ENCODE assay signal across 11 mouse cellular contexts in the genomic region with DNA sequence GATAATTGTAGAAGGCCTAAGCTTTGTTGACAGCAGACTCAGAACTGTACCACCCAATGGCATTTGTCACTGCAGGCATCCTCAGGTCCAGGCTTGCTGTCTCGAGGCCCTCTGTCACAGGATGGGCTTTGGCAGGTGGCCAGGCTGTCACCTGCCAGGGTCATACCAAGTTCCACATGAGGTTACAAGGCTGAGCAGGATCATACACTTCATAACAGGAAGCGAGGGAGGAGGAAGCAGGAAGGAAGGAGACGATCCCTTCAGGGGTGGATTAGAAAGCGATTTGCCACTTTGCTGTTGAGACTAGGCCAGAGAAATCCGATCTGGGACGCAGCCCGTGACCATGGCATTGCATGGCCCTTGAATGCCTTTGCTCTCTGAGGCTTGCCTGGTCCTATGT. TPM values are rescaled to one million over a fixed set of nuclear protein-coding genes. Genes with fewer than 3 reads are reported as not detected.
DNase-seq lines count a peak whose midpoint lies in the region; ATAC-seq and TF ChIP-seq lines count a peak whose summit lies in the region.
"Had no signal": no experiment of that assay in that cellular context is flagged by ENCODE, and none has a peak within 500 bp of the region (broad histone marks: within the 10 kb centered on the region; RNA-seq: fewer than 3 reads in every experiment).

No protein-coding gene starts in this region.

- H3K27ac ChIP-seq in liver, embryonic 14.5 days, result no peak overlapping the region
- H3K27ac ChIP-seq: hindbrain, embryonic 15.5 days had no signal

- H3K36me3 ChIP-seq in liver, embryonic 14.5 days (replicated peaks; ENCODE audit: control insufficient read depth, insufficient read depth, low read depth), result no peaks in the 10 kb centered on the region
- H3K36me3 ChIP-seq: hindbrain, embryonic 15.5 days had no signal

- peak; percentile 57 to 73 for DNase-seq in adrenal gland, adult (ENCODE audit: inconsistent age in 2 of 2, low spot score in 1 of 2)
- no peak for DNase-seq in adrenal gland, postnatal 4 days (ENCODE audit: low spot score in 2 of 2)
- no peak for DNase-seq in liver, embryonic 14.5 days (ENCODE audit: low read depth in 3 of 3, low spot score in 3 of 3)
- no peak for DNase-seq in liver
- peak; percentile 42 to 50 for DNase-seq in kidney, adult 8-10 months
- peak; percentile 58 for DNase-seq in lung, postnatal 36 days
- no peak for DNase-seq in right cerebral cortex, postnatal 4 days
- DNase-seq in thymus, postnatal 4 days, result no peak
- DNase-seq: thymus, postnatal 36 days had no signal

- H3K4me1 ChIP-seq in liver, embryonic 14.5 days (replicated peaks; ENCODE audit: control insufficient read depth in 2 of 2, insufficient read depth in 2 of 2, low read length in 1 of 2), result peaks cover 0 to 6% of the 10 kb centered on the region in 2 experiments; a peak in 2 of 4 replicates
- H3K4me1 ChIP-seq: hindbrain, embryonic 15.5 days had no signal

- 61% methylated on average over 7 of the region's 7 CpGs for WGBS in liver, embryonic 14.5 days (ENCODE audit: insufficient replicate concordance)

- no peaks in the 10 kb centered on the region for H3K9me3 ChIP-seq in liver, embryonic 14.5 days (ENCODE audit: control insufficient read depth, low read length)
- H3K9me3 ChIP-seq: hindbrain, embryonic 15.5 days had no signal

- no peak overlapping the region for H3K4me3 ChIP-seq in liver, embryonic 14.5 days (ENCODE audit: insufficient read depth in 1 of 2, low read depth in 2 of 2, low read length in 2 of 2)
- H3K4me3 ChIP-seq: hindbrain, embryonic 15.5 days had no signal

- no peak for TF ChIP-seq EP300 in liver, embryonic 14.5 days (IDR thresholded peaks at IDR 0.05; ENCODE audit: low read depth)

- ATAC-seq in liver, embryonic 14.5 days (ENCODE audit: insufficient read depth), result 0 out of 2 replicates have a peak, but pooled peaks have one; percentile 15
- ATAC-seq: forebrain, embryonic 16.5 days had no signal

- no peak overlapping the region for H3K4me2 ChIP-seq in liver, embryonic 14.5 days (ENCODE audit: low read depth)
- H3K4me2 ChIP-seq: hindbrain, embryonic 15.5 days had no signal

- H3K27me3 ChIP-seq in liver, embryonic 14.5 days (ENCODE audit: control insufficient read depth, insufficient read depth, low read length), result no peaks in the 10 kb centered on the region
- H3K27me3 ChIP-seq: hindbrain, embryonic 15.5 days had no signal

- no peak for TF ChIP-seq CTCF in liver, embryonic 14.5 days (IDR thresholded peaks at IDR 0.05; ENCODE audit: low read depth)

- H3K9ac ChIP-seq in liver, embryonic 14.5 days (replicated peaks), result no peak overlapping the region
- H3K9ac ChIP-seq: hindbrain, embryonic 15.5 days had no signal

RNA-seq across cellular contexts. Expression of a gene that starts 32.5 kb away (rescaled TPM):
- 10 to 100 TPM; 32.5 to 37.4 TPM for total RNA-seq in adrenal gland, postnatal 4 days (2021)
- 3.3 and 3.6 TPM in 2 replicates for polyA plus RNA-seq in liver, embryonic 14.5 days (2012; rRNA removed)
- polyA plus RNA-seq in liver, embryonic 14.5 days (2014; fragmentation: Nextera tagmentation; extraction: Ambion mirVana), result 2.3 and 3.2 TPM in 2 replicates

Comparison
In these comparisons a context has a peak if more than half of its experiments do, and no peak if none do; other contexts are left out.
1. DNase-seq: peak in adrenal gland, adult (2 of 2), kidney, adult 8-10 months (2 of 2) and lung, postnatal 36 days (single experiment); none in adrenal gland, postnatal 4 days (0 of 2), liver, embryonic 14.5 days (0 of 3), liver (single experiment), right cerebral cortex, postnatal 4 days (single experiment) and thymus, postnatal 4 days (single experiment).